Mouse (Mus musculus) hindbrain, embryonic 11.5 days (tissue): ENCODE measurements around the gene Shc1. TPM values are rescaled to one million over a fixed set of nuclear protein-coding genes. Genes with fewer than 3 reads are reported as not detected.

Experiments used
- ATAC-seq: fragments of 200-750 bp; cut with Nextera tagmentation; 2 replicates; pipeline ENCODE4 v1.8.0; 2017; ENCODE audit warnings: mild to moderate bottlenecking, moderate TSS enrichment, moderate library complexity; ENCODE audit not compliant: low FRiP score
- DNase-seq: peaks from one replicate; pipeline ENCODE4 v3.0.0-alpha.2; 2015; ENCODE audit warnings: low spot score
- H3K27ac ChIP-seq: fragments of 300-500 bp; sonication (generic); 2 replicates; pipeline ENCODE4 v1.5.1; 2014; ENCODE audit warnings: mild to moderate bottlenecking, low read depth, low read length
- H3K27me3 ChIP-seq: fragments of 300-500 bp; sonication (generic); 2 replicates; pipeline ENCODE4 v1.6.1; 2014; ENCODE audit warnings: mild to moderate bottlenecking, low read length, moderate library complexity, mixed read lengths; ENCODE audit not compliant: control insufficient read depth, insufficient read depth
- H3K36me3 ChIP-seq: fragments of 300-500 bp; sonication (generic); 2 replicates; pipeline ENCODE4 v1.6.1; 2014; ENCODE audit warnings: mild to moderate bottlenecking, low read length, moderate library complexity, mixed read lengths; ENCODE audit not compliant: control insufficient read depth, insufficient read depth
- H3K4me1 ChIP-seq: fragments of 300-500 bp; sonication (generic); replicated peaks from 2 replicates; pipeline ENCODE4 v1.6.1; 2014; ENCODE audit warnings: low read length, mixed read lengths; ENCODE audit not compliant: control insufficient read depth, insufficient read depth
- H3K4me2 ChIP-seq: fragments of 300-500 bp; sonication (generic); replicated peaks from 2 replicates; pipeline ENCODE4 v1.6.1; 2014; ENCODE audit warnings: mild to moderate bottlenecking, low read depth, low read length
- H3K4me3 ChIP-seq: fragments of 300-500 bp; sonication (generic); 2 replicates; pipeline ENCODE4 v1.5.1; 2014; ENCODE audit warnings: low read depth, low read length
- H3K9ac ChIP-seq: fragments of 300-500 bp; sonication (generic); 2 replicates; pipeline ENCODE4 v1.6.1; 2014; ENCODE audit warnings: low read depth, low read length
- H3K9me3 ChIP-seq: fragments of 300-500 bp; sonication (generic); 2 replicates; pipeline ENCODE4 v1.6.1; 2016; ENCODE audit warnings: low read length; ENCODE audit not compliant: control insufficient read depth
- WGBS: fragments of 180-500 bp; shearing (Covaris S2); extraction: QIAGEN DNeasy Blood & Tissue Kit; methylation state at CpG from one replicate; pipeline ENCODE4 v1.1.7; 2014; 5-methylcytosine and 5-hydroxymethylcytosine counted together
- polyA plus RNA-seq: library from polyadenylated mRNA; unstranded; fragments of >200 nt; fragmentation: Nextera tagmentation; extraction: Ambion mirVana; gene quantifications from 2 replicates; pipeline ENCODE4 v1.2.1, GENCODE M21; 2014

Shc1 gene
- polyA plus RNA-seq, 1 experiment from 2014 or later, result 32.2 TPM

DNA sequence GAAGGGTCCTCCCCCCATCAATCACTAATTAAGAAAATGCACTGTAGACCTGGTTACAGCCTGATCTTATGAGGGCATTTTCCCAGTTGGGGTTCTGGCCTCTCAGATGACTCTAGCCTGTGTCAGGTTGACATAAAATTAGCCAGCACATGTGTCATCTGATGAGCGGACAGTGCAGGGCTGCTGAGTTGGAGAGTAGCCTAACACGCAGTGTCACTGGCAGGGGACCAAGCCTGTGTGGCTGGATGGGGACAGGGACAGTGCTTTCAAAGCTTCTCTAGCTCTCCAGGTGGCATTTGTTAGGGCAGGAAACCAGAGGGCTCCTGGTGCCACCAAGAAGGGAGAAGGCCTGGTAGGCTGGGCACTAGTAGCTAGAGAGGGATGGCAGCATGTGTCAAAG lies 22.4 kb downstream of the Shc1 start:
- H3K9me3 ChIP-seq, result no peaks in the 10 kb centered on the region
- ATAC-seq, result no peak
- H3K27me3 ChIP-seq, result no peaks in the 10 kb centered on the region
- H3K9ac ChIP-seq, result no peak overlapping the region
- H3K4me3 ChIP-seq, result no peak overlapping the region
- DNase-seq, result no peak
- no peaks in the 10 kb centered on the region for H3K36me3 ChIP-seq
- H3K4me2 ChIP-seq, result no peak overlapping the region
- WGBS, result 87% methylated on average over 2 of the region's 2 CpGs
- H3K4me1 ChIP-seq, result peaks cover 6% of the 10 kb centered on the region
- no peak overlapping the region for H3K27ac ChIP-seq

DNA sequence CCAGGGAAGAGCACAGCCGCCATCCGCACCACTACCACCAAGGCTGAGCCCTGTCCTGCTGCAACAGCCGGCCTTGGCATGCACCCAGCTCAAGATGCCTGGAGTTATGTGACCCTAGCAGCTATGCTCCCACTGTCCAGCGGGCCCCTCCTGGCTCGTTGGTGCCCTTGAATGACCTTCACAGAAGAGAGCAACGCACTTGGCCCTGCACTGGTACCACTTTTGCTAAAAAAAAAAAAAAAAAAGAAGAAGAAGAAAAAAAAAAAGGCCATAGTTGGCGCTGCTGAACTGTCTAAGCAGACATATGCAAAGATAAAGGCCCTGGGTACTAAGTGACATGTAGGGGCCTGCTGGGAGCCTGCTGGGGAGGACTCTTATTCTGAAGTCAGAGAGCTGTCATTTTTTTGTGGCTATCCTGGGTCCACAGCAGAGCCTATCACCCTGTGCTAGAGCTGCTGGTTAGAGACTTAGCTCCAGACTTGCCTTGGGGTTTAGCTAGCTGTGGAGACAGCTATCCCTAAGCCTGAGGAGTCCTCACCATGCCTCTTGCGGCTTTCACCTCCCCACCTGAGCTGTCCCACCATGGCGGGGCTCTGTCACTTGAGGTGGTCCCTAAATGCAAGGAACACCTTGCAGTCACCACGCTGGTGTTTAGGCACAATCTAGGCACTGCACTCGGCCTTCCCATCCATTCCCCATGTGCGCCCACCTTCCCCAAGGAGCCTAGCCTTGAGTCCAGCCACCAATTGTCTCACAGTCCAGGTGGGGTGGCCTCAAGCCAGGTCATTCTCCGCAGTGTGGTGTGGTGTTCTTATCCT lies 30.7 kb downstream of the Shc1 start:
- WGBS, result 69% methylated on average over 13 of the region's 13 CpGs
- no peak overlapping the region for H3K4me3 ChIP-seq
- no peak for ATAC-seq

DNA sequence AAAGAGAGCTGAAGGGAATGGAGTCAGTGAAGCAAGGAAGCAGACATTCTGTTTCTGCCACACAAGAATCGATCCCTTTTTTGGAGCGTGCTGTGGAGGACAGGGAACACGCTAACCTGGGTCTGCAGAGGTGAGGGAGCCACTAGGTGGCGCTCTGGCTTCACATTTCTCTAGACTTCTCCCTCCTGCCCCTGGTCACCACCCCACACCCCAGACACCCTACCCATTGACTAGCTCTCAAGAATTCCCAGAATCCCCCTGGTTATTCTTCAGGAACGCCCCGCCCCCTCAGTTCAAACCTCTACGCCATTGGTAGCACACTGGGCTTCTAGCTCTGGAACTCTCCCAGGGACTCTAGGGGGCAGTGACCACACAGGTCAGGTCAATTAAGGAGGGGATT lies 31.3 kb downstream of the Shc1 start:
- ATAC-seq (peak; percentile 60; the same call in 1 of the 2 replicates), DNase-seq (peak; percentile 83)
- H3K27ac ChIP-seq, result no peak overlapping the region
- no peak overlapping the region for H3K9ac ChIP-seq
- H3K4me1 ChIP-seq, result no peaks in the 10 kb centered on the region
- H3K4me2 ChIP-seq, result no peak overlapping the region
- no peaks in the 10 kb centered on the region for H3K36me3 ChIP-seq
- H3K9me3 ChIP-seq, result no peaks in the 10 kb centered on the region
- no peak overlapping the region for H3K4me3 ChIP-seq
- WGBS, result 38% methylated on average over 7 of the region's 7 CpGs
- no peaks in the 10 kb centered on the region for H3K27me3 ChIP-seq

More for the DNA sequence above, 30.7 kb downstream of the Shc1 start:
- Histone ChIP-seq H3K4me1 (no peaks in the 10 kb centered on the region), H3K9ac (no peak overlapping the region), H3K4me2 (no peak overlapping the region), H3K36me3 (no peaks in the 10 kb centered on the region), H3K27ac (no peak overlapping the region), H3K27me3 (no peaks in the 10 kb centered on the region), H3K9me3 (no peaks in the 10 kb centered on the region)
- DNase-seq, result no peak

DNA sequence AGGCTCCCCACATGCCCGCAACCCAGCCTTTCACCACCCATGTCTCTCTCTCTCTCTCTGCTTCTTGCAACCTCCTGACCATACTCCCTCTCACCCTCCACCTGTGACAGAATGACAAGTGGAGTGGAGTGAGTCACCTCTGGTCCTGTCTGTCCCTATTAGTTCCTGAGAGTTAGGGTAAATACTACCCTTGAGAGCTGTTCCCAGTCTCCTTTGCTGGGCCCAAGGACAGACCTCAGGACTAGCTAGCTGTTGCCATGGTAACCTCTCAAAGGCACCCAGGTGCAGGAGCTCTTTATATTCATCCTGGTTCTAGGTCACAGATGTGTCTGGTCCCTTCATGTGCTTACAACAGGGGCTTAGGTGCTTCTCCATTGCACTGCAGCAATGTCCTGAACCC lies 33.7 kb downstream of the Shc1 start:
- Histone ChIP-seq H3K36me3 (no peaks in the 10 kb centered on the region), H3K9me3 (no peaks in the 10 kb centered on the region), H3K27ac (no peak overlapping the region), H3K27me3 (no peaks in the 10 kb centered on the region), H3K4me3 (no peak overlapping the region), H3K4me2 (no peak overlapping the region), H3K4me1 (0 out of 2 replicates have a peak, but pooled peaks cover 2% of the 10 kb centered on the region), H3K9ac (no peak overlapping the region)
- DNase-seq (no peak), ATAC-seq (no peak)
- 88% methylated on average over 1 of the region's 1 CpGs for WGBS

DNA sequence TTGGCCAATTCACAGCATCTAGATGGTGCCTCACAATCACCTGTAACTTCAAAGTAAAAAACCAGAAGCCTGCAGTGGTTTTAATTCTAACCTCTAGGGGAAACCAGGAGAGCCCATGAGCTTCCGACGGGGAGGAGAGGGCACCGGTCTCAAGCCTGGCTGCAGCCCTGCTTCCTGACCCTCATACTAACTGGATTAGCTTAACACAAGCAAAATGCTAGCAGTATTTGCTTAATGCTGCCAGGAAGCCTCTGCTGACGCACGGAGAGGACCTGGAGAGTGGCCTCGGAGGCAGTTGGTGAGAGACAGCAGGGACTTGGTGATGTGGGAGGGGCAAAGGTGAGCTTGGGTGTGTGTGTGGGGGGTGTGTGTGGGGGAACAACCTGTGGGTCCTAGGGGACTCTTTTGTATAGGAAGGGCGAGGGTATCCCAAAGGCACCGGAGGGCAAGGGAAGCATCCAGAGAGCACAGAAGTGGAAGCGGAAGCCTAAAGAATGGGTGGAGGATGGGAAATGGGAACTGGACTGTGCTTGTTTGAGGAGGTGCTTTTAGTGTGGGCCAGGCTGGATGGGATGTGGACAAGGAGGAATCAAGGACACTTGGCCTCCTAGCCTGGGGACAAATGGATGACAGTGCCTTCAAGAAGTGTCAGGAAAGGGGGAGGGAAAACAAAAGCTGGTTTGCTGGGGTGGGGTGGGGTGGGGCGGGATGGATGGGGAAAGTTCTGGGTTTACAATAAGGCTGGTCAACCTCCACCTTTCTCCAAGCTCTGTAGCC lies 36.3 kb downstream of the Shc1 start, which contains the start of gene Pmvk:
TSS of gene Pmvk (plus strand) at position 141 of the 777 bp plus-strand sequence.
- H3K9me3 ChIP-seq, result no peaks in the 10 kb centered on the region
- ATAC-seq (no peak), DNase-seq (no peak)
- H3K4me1 ChIP-seq, result 0 out of 2 replicates have a peak, but pooled peaks cover 3% of the 10 kb centered on the region
- WGBS, result 68% methylated on average over 10 of the region's 10 CpGs
- no peaks in the 10 kb centered on the region for H3K36me3 ChIP-seq
- H3K9ac ChIP-seq, result no peak within 1 kb of the TSS
- H3K27me3 ChIP-seq, result no peaks in the 10 kb centered on the region
- H3K27ac ChIP-seq, result no peak within 1 kb of the TSS
- no peak within 1 kb of the TSS for H3K4me3 ChIP-seq
- H3K4me2 ChIP-seq, result no peak within 1 kb of the TSS

DNA sequence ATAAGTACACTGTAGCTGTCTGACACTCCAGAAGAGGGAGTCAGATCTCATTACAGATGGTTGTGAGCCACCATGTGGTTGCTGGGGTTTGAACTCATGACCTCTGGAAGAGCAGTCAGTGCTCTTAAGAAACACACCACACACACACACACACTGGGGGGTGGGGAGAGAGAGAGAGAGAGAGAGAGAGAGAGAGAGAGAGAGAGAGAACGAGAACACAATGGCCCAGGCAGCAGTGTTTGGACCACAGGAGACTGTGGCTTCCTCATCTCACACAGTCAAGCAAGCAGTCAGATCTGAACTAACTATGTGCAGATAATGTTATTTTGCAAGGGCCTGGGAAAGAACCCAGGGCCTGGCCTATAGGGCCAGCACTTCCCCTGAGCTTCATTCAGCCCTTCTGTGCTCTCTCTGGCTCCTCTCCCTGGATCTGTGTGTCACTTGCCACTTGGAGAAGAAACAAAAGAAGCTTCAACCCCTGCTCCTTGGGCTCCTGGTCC lies 37.6 kb downstream of the Shc1 start:
- WGBS, result 67% methylated on average over 1 of the region's 1 CpGs
- no peak overlapping the region for H3K27ac ChIP-seq
- no peak overlapping the region for H3K4me3 ChIP-seq

DNA sequence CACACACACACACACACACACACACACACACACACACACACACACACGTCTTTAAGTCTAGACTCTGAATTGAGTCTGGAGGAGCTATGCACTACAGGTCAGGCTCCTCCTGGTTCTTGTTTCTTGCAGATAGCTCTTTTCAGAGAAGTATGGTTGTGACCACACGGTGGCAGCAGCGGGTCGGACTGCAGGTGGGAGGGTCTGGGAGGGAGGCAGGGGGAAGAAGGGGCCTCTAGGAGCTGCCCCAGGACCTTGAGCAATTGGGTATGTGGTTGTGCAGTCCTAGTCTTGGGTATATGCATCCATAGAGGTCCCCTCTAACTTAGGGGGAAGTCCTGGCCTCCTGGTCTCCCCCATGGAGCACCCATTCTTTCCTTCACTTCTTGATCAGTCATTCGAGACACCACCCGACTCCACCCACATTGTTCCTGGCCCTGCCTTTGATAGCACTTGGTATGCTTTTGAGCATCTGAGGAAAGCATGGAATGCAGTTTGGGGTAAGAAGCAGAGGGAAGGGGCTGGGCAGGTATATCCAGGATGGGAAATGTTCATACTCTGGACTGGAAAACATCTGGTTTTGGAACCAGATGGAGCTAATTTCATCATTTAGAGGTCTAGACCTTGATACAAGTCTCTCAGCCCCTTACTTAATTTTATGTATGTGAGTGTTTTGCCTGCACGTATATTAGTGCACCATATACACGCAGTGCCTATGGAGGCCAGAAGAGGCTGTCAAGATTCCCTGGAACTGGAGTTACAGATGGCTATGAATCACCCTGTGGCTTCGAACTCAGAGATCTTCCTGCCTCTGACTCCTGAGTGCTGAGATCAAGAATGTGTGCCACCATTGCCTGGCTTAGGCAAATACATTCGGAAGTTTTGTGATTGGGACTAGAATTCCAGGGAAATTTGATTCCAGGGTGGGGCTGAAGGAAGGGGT lies 38.8 kb downstream of the Shc1 start:
- Histone ChIP-seq H3K9ac (no peak overlapping the region), H3K36me3 (no peaks in the 10 kb centered on the region), H3K27me3 (no peaks in the 10 kb centered on the region), H3K4me2 (no peak overlapping the region), H3K4me3 (no peak overlapping the region), H3K27ac (no peak overlapping the region), H3K4me1 (0 out of 2 replicates have a peak, but pooled peaks cover 3% of the 10 kb centered on the region), H3K9me3 (no peaks in the 10 kb centered on the region)
- DNase-seq (peak; percentile 89), ATAC-seq (peak; percentile 43; the same call in 1 of the 2 replicates)
- 32% methylated on average over 10 of the region's 10 CpGs for WGBS

More for the DNA sequence above, 37.6 kb downstream of the Shc1 start:
- no peak for DNase-seq
- H3K36me3 ChIP-seq, result no peaks in the 10 kb centered on the region
- no peak overlapping the region for H3K4me2 ChIP-seq
- H3K9me3 ChIP-seq, result no peaks in the 10 kb centered on the region
- no peak for ATAC-seq
- H3K27me3 ChIP-seq, result no peaks in the 10 kb centered on the region
- 0 out of 2 replicates have a peak, but pooled peaks cover 3% of the 10 kb centered on the region for H3K4me1 ChIP-seq
- H3K9ac ChIP-seq, result no peak overlapping the region
